Mouse (Mus musculus): ENCODE data around the gene Selenow. TPM values are rescaled to one million over a fixed set of nuclear protein-coding genes. Genes with fewer than 3 reads are reported as not detected.
"Not testable (repeated sequence)": the region's sequence is repeated elsewhere in the genome, so short reads cannot be mapped to it uniquely, and the experiment has no call there.

Gene Selenow
- polyA plus RNA-seq, 1 experiment from 2014 or later, result 965 TPM

DNA sequence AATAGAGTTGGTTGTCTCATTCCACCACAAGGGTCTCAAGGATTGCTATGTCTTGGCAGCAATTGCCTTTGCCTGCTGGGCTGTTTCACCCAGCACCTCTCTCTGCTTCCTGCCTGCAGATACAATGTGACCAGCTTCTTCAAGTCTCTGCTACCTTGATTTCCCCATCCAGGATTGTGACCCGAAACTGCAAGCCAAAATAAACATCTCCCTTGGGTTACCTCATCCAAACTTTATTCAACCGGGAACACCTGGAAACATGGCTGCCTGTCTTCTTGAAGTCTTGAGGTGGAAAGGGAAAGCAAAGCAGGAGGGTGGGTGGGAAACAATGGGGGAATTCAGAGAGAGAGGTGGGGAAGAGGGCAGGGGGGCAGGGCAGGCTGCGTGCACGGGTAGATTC lies 5.2 kb downstream of the Selenow start:
- DNase-seq (ENCODE audit: low spot score) (no peak), ATAC-seq (replicated peaks; ENCODE audit: low FRiP score) (no peak)
- Histone ChIP-seq H3K4me1 (replicated peaks; ENCODE audit: control insufficient read depth, insufficient read depth, low read length) (peaks cover 8% of the 10 kb centered on the region), H3K9ac (ENCODE audit: low read length) (no peak overlapping the region), H3K36me3 (ENCODE audit: control insufficient read depth, insufficient read depth, low read length) (peaks cover 11% of the 10 kb centered on the region), H3K27me3 (ENCODE audit: control insufficient read depth, insufficient read depth, low read length) (no peaks in the 10 kb centered on the region), H3K27ac (ENCODE audit: low read depth, low read length) (no peak overlapping the region), H3K4me3 (ENCODE audit: low read depth, low read length) (no peak overlapping the region), H3K4me2 (ENCODE audit: low read depth, low read length, severe bottlenecking) (no peak overlapping the region), H3K9me3 (ENCODE audit: control insufficient read depth, low read length) (no peaks in the 10 kb centered on the region)
- 84% methylated on average over 4 of the region's 4 CpGs for WGBS

DNA sequence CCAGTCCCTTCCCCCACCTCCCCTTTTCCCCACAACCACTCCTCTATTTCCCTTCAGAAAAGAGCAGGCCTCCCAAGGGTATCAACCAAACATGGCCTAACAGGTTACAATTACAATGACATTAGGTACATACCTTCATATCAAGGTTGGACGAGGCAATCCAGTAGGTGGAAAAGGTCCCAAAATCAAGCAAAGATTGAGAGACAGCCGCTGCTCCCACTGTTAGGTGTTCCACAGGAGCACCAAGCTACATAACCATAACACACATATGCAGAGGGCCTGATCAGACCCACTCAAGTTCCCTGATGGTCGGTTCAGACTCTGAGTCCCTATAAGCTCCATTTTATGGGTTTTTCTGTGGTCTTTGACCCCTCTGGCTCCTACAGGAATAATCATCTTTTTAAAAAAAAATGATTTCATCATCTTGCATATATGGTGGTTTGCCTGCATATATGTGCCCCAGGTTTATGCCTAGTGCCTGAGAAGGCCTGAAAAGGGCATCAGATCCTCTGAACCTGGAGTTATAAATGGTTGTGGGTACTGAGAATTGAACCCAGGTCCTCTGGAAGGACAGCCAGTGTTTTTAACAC lies 6.0 kb downstream of the Selenow start:
- Histone ChIP-seq H3K4me3 (ENCODE audit: low read depth, low read length) (no peak overlapping the region), H3K36me3 (ENCODE audit: control insufficient read depth, insufficient read depth, low read length) (peaks cover 11% of the 10 kb centered on the region), H3K4me1 (replicated peaks; ENCODE audit: control insufficient read depth, insufficient read depth, low read length) (peaks cover 8% of the 10 kb centered on the region), H3K9ac (ENCODE audit: low read length) (no peak overlapping the region), H3K4me2 (ENCODE audit: low read depth, low read length, severe bottlenecking) (no peak overlapping the region), H3K9me3 (ENCODE audit: control insufficient read depth, low read length) (no peaks in the 10 kb centered on the region), H3K27me3 (ENCODE audit: control insufficient read depth, insufficient read depth, low read length) (no peaks in the 10 kb centered on the region), H3K27ac (ENCODE audit: low read depth, low read length) (no peak overlapping the region)
- DNase-seq (ENCODE audit: low spot score), result no peak
- ATAC-seq (replicated peaks; ENCODE audit: low FRiP score), result no peak
- 82% methylated on average over 3 of the region's 3 CpGs for WGBS

DNA sequence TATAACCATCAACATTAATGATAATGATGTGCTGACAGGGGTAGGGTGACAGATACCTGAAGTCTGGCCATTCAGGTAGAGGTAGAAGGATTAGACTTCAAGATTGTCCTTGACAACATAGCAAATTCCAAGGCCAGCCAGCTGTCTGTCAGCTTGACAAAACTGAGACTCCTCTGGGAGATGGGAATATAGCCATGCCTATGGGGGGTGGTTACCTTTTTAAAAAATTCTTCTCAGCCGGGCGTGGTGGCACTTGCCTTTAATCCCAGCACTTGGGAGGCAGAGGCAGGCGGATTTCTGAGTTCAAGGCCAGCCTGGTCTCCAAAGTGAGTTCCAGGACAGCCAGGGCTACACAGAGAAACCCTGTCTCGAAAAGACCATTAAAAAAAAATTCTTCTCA lies 6.5 kb downstream of the Selenow start:
- ATAC-seq (replicated peaks; ENCODE audit: low FRiP score); H3K4me2 ChIP-seq (ENCODE audit: low read depth, low read length, severe bottlenecking); H3K9ac ChIP-seq (ENCODE audit: low read length); H3K9me3 ChIP-seq (ENCODE audit: control insufficient read depth, low read length); H3K4me3 ChIP-seq (ENCODE audit: low read depth, low read length); H3K27me3 ChIP-seq (ENCODE audit: control insufficient read depth, insufficient read depth, low read length); H3K4me1 ChIP-seq (replicated peaks; ENCODE audit: control insufficient read depth, insufficient read depth, low read length); H3K27ac ChIP-seq (ENCODE audit: low read depth, low read length); DNase-seq (ENCODE audit: low spot score): not testable (repeated sequence)
- 90% methylated on average over 4 of the region's 4 CpGs for WGBS
- H3K36me3 ChIP-seq (ENCODE audit: control insufficient read depth, insufficient read depth, low read length), result peaks cover 11% of the 10 kb centered on the region

DNA sequence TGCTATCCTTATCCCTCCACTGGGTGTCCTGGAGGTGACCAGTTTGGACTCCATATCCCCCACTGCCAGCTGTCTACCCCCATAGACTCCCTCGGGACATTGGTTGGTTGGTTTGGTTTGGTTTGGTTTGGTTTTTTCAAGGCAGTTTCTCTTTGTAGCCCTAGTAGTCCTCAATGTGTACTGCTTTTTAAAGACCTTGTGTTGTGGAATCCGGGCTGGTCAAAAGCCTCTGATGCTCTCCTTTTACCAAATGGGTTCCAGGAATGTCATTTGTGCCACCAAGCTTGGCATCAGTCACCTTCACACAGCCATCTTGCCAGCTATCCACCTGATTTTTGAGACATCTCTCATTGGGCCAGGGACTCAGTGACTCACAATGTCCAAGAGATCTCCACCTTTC lies 7.5 kb downstream of the Selenow start:
- ATAC-seq (replicated peaks; ENCODE audit: low FRiP score) (no peak), DNase-seq (ENCODE audit: low spot score) (no peak)
- Histone ChIP-seq H3K36me3 (ENCODE audit: control insufficient read depth, insufficient read depth, low read length) (peaks cover 8% of the 10 kb centered on the region), H3K4me3 (ENCODE audit: low read depth, low read length) (no peak overlapping the region), H3K4me2 (ENCODE audit: low read depth, low read length, severe bottlenecking) (no peak overlapping the region), H3K9ac (ENCODE audit: low read length) (no peak overlapping the region), H3K4me1 (replicated peaks; ENCODE audit: control insufficient read depth, insufficient read depth, low read length) (no peaks in the 10 kb centered on the region), H3K27ac (ENCODE audit: low read depth, low read length) (no peak overlapping the region), H3K9me3 (ENCODE audit: control insufficient read depth, low read length) (no peaks in the 10 kb centered on the region), H3K27me3 (ENCODE audit: control insufficient read depth, insufficient read depth, low read length) (no peaks in the 10 kb centered on the region)
- 94% methylated on average over 2 of the region's 2 CpGs for WGBS

DNA sequence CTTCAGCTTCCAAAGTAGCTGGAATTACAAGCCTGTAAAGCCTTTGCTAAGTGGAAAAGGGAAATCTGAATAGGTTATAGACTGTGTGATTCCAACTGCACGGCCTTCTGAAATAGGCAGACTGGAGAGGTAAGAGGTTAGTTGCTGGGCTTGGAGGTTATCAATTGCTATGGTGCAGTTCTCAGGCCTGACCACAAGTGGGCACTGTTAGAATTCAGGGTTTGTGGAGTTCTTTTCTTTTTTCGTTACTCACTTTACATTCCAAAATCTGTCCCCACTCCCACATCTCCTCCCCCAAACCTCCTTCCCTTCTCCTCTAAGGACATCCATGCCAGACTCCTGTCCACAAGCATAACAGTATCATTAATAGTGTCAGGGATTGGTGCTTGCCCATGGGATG lies 8.0 kb downstream of the Selenow start:
- H3K4me1 ChIP-seq (replicated peaks; ENCODE audit: control insufficient read depth, insufficient read depth, low read length), result no peaks in the 10 kb centered on the region
- DNase-seq (ENCODE audit: low spot score) (peak; percentile 71), ATAC-seq (replicated peaks; ENCODE audit: low FRiP score) (no peak)
- H3K4me3 ChIP-seq (ENCODE audit: low read depth, low read length), result no peak overlapping the region
- 48% methylated on average over 2 of the region's 2 CpGs for WGBS
- H3K9ac ChIP-seq (ENCODE audit: low read length), result no peak overlapping the region
- no peaks in the 10 kb centered on the region for H3K27me3 ChIP-seq (ENCODE audit: control insufficient read depth, insufficient read depth, low read length)
- H3K4me2 ChIP-seq (ENCODE audit: low read depth, low read length, severe bottlenecking), result no peak overlapping the region
- no peak overlapping the region for H3K27ac ChIP-seq (ENCODE audit: low read depth, low read length)
- H3K9me3 ChIP-seq (ENCODE audit: control insufficient read depth, low read length), result no peaks in the 10 kb centered on the region
- H3K36me3 ChIP-seq (ENCODE audit: control insufficient read depth, insufficient read depth, low read length), result peaks cover 3% of the 10 kb centered on the region

DNA sequence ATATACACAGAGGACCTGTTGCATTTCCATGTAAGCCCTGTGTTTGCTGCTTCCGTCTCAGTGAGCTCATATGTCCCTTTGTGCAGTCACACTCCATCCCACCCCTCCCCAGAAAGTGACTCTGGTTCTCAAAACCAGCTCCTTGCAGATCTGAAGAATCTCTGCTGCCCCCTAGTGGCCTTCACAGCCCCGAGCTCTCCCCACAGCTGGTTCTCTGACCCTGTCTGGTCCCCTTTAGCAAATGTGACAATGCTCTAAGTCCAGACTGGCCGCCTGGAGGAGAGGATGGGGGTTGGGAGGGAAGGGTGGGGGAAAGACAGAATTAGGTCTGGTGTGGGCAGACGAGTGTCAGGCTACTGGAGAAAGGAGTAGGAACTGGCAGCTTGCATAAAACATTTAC lies 10.0 kb downstream of the Selenow start:
- Histone ChIP-seq H3K27ac (ENCODE audit: low read depth, low read length) (no peak overlapping the region), H3K4me2 (ENCODE audit: low read depth, low read length, severe bottlenecking) (no peak overlapping the region), H3K9me3 (ENCODE audit: control insufficient read depth, low read length) (no peaks in the 10 kb centered on the region), H3K36me3 (ENCODE audit: control insufficient read depth, insufficient read depth, low read length) (no peaks in the 10 kb centered on the region; the same call in 1 of the 2 replicates), H3K4me3 (ENCODE audit: low read depth, low read length) (no peak overlapping the region), H3K27me3 (ENCODE audit: control insufficient read depth, insufficient read depth, low read length) (no peaks in the 10 kb centered on the region), H3K4me1 (replicated peaks; ENCODE audit: control insufficient read depth, insufficient read depth, low read length) (no peaks in the 10 kb centered on the region), H3K9ac (ENCODE audit: low read length) (no peak overlapping the region)
- 1% methylated on average over 4 of the region's 4 CpGs for WGBS
- ATAC-seq (replicated peaks; ENCODE audit: low FRiP score) (peak; percentile 78), DNase-seq (ENCODE audit: low spot score) (peak; percentile 93)

DNA sequence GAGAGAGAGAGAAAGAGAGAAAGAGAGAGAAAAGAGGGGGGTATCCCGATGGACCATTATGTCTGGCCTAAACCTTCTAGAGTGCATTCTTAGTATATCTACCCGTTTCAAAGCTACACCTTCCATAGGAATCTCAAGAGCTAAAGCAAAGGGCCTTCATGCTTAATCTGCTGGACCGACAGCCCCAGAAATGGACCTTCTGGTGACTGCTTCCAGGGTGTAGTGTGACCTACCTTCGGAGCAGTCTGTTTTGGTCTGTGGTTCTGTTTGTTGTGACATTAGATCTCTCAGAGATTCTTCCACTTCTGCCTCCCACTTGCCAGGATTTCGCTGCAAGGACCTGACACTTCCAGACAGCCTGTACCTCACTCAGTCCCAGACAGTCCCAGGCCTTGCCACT lies 11.7 kb downstream of the Selenow start:
- no peaks in the 10 kb centered on the region for H3K36me3 ChIP-seq (ENCODE audit: control insufficient read depth, insufficient read depth, low read length)
- ATAC-seq (replicated peaks; ENCODE audit: low FRiP score) (no peak), DNase-seq (ENCODE audit: low spot score) (no peak)
- no peaks in the 10 kb centered on the region for H3K4me1 ChIP-seq (replicated peaks; ENCODE audit: control insufficient read depth, insufficient read depth, low read length)
- WGBS, result 79% methylated on average over 5 of the region's 5 CpGs
- H3K27me3 ChIP-seq (ENCODE audit: control insufficient read depth, insufficient read depth, low read length), result no peaks in the 10 kb centered on the region
- no peak overlapping the region for H3K4me2 ChIP-seq (ENCODE audit: low read depth, low read length, severe bottlenecking)
- H3K9me3 ChIP-seq (ENCODE audit: control insufficient read depth, low read length), result no peaks in the 10 kb centered on the region
- H3K4me3 ChIP-seq (ENCODE audit: low read depth, low read length), result no peak overlapping the region
- H3K27ac ChIP-seq (ENCODE audit: low read depth, low read length), result no peak overlapping the region
- H3K9ac ChIP-seq (ENCODE audit: low read length), result no peak overlapping the region

DNA sequence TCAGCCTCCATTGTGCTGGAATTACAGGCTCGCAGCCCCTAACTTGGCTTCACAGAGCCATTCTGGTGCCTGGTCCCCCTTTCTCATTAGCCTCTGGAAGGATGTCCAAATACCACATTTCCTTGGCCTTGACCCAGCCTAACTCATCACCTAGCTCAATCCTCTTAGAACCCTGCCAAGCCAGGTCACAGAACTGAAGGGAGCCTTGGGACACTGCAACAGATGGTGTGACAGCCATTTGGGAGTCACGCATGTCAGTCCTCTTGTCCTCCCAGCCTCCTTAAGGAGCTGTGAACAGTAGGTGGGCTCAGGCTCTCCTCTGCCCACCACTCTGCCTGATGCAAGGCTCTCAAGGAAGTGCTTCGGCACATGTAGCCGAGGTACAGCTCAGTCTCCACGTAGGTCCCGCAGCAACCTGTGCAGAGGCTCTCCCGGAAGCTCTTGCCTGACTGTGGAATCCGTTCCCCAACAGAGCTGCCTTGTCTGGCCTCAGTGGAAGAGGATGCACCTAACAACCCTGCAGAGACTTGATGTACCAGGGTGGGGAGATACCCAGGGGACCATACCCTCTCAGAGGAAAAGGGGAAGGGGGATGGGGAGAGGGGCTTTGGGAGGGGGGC lies 14.1 kb downstream of the Selenow start:
- no peaks in the 10 kb centered on the region for H3K27me3 ChIP-seq (ENCODE audit: control insufficient read depth, insufficient read depth, low read length)
- H3K9me3 ChIP-seq (ENCODE audit: control insufficient read depth, low read length), result no peaks in the 10 kb centered on the region
- no peaks in the 10 kb centered on the region for H3K36me3 ChIP-seq (ENCODE audit: control insufficient read depth, insufficient read depth, low read length)
- DNase-seq (ENCODE audit: low spot score) (no peak), ATAC-seq (replicated peaks; ENCODE audit: low FRiP score) (no peak)
- H3K4me1 ChIP-seq (replicated peaks; ENCODE audit: control insufficient read depth, insufficient read depth, low read length), result no peaks in the 10 kb centered on the region
- WGBS, result 81% methylated on average over 8 of the region's 8 CpGs
- H3K27ac ChIP-seq (ENCODE audit: low read depth, low read length), result no peak overlapping the region
- no peak overlapping the region for H3K9ac ChIP-seq (ENCODE audit: low read length)
- no peak overlapping the region for H3K4me3 ChIP-seq (ENCODE audit: low read depth, low read length)
- no peak overlapping the region for H3K4me2 ChIP-seq (ENCODE audit: low read depth, low read length, severe bottlenecking)

DNA sequence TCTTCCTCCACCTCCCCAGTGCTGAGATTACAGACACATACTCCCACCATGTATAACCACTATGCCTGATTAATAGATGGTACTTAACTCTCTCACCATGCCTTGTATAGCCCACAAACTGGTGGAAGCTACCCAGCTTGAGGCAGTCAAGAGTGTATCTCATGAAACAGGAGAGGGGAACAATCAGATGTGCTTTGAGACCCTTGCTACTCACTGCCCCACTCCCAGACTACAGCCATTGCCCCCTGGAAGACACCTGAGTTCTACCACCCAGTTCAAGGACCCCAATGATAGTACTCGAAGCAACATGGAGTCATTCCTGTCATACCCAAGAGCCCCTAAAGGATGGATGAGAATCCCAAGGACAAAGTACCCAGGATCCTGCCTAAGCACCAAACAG lies 15.6 kb downstream of the Selenow start:
- H3K27ac ChIP-seq (ENCODE audit: low read depth, low read length), result no peak overlapping the region
- H3K4me3 ChIP-seq (ENCODE audit: low read depth, low read length), result no peak overlapping the region
- no peaks in the 10 kb centered on the region for H3K4me1 ChIP-seq (replicated peaks; ENCODE audit: control insufficient read depth, insufficient read depth, low read length)
- ATAC-seq (replicated peaks; ENCODE audit: low FRiP score) (no peak), DNase-seq (ENCODE audit: low spot score) (no peak)
- H3K9me3 ChIP-seq (ENCODE audit: control insufficient read depth, low read length), result no peaks in the 10 kb centered on the region
- H3K9ac ChIP-seq (ENCODE audit: low read length), result no peak overlapping the region
- H3K4me2 ChIP-seq (ENCODE audit: low read depth, low read length, severe bottlenecking), result no peak overlapping the region
- WGBS, result 88% methylated on average over 1 of the region's 1 CpGs
- H3K27me3 ChIP-seq (ENCODE audit: control insufficient read depth, insufficient read depth, low read length), result no peaks in the 10 kb centered on the region
- no peaks in the 10 kb centered on the region for H3K36me3 ChIP-seq (ENCODE audit: control insufficient read depth, insufficient read depth, low read length)
